Mouse (Mus musculus) kidney, adult 8-10 months (tissue): Measurements from ENCODE around the gene Pacsin3.
"Not testable (repeated sequence)": the region's sequence is repeated elsewhere in the genome, so short reads cannot be mapped to it uniquely, and the experiment has no call there.

Experiments used
- DNase-seq, 2 experiments: peaks; one replicate each; pipeline ENCODE4 v3.0.0; 2022

The Pacsin3 gene

DNA sequence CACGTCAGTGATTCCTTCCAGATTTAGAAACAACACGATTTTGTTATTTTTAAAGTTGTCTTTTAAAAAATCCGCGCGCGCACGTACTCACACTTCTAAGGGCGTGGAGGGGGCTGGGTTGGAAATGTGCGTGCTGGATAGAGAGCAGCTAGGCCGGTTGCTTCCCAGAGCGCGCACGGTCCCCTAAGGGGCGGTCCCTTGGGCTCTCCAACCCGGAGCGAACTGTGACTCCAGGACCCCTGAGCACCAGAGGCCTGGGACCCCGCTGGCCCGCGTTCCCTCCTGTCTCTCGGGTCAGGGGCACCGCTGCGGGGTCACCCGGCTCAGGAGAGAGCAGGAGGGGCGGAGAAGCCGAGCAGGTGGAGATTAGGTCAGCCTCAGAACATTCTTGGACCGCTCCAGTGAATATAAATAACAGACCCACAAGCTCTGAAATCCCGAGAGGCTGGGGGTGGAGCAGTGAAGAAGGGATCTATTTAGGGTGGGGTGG, at the start of gene Pacsin3:
Gene Pacsin3 (plus strand): TSS at position 294 of the 490 bp plus-strand sequence.
- peak in 1 of 2 experiments; percentile 18 for DNase-seq

DNA sequence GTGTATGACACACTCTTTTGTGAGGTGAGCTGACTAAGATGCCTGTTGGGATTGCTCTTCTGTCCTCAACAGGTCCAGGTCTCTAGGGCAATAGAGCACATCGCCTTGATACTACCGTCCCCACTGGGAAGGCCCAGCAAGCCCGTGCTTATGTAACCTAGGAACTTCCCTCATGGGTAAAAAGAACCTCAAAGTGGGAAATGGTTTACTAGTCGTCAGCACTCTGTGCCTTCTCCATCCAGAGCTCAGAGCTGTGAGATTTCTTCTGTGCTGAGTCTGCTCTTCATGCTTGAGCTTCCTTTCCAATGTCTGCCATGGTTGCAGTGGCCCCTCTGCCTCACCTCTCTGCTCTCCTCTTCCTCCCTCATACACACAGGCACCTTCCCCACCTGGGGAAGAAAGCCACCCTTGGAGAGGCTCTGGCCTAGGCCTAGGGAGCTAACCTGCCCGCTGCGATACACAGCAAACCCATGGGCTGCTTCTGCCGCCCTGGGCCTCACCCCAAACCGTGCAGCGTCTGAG, 49.4 kb upstream of the Pacsin3 start:
- no peak for DNase-seq

DNA sequence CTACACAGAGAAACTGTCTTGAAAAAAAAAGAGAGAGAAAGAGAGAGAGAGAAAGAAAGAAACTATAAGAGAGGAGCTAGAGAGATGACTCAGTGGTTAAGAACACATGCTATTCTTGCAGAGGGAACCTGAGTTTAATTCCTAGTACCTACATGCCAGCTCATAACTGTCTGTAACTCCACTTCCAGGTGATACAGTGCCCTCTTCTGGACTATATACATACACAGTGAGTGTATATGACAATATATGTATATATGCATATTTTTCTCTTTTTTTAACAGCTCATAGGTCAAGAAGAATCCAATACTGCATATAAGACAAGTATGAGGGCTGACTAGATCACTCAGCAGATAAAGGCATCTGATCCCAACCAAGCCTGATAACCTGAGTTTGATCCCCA, 42.4 kb upstream of the Pacsin3 start:
- no peak for DNase-seq

DNA sequence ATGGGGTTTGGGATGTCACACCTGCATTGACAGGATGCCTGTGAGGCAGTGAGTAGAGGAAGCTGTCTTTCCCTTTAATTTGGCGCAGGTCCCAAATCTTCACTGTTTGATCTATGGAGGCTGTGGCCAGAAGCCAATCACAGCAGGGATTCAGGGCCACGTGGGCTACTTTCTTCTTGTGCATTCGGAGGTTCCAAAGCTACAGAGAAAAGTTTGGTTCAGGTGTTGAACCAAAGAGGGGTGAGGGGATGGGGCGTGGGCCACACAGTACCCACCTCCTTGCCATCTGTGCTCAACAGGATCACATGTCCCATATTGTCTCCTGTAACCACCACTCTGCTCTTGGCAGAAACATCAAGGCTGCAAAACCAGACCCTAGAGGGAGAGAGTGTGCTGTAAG, 38.7 kb upstream of the Pacsin3 start:
- DNase-seq = no peak

DNA sequence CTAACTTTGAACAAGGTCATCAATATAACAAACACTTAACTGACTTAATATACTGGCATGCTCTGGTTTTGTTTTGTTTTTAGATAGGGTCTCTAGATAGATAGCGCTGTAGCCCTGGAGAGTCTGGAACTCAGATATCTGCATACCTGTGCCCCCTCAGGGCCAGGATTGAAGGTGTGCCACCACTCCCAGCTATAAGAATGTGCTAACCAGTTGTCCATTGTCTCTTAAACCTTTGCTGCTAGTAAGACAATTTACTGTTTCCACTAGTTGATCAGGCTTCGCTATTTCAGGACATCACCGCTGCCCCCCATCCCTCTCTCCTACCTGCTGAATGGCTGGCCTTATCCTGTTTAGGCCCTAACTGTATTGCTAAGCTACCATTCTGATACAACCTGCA, 35.3 kb upstream of the Pacsin3 start:
- no peak for DNase-seq

DNA sequence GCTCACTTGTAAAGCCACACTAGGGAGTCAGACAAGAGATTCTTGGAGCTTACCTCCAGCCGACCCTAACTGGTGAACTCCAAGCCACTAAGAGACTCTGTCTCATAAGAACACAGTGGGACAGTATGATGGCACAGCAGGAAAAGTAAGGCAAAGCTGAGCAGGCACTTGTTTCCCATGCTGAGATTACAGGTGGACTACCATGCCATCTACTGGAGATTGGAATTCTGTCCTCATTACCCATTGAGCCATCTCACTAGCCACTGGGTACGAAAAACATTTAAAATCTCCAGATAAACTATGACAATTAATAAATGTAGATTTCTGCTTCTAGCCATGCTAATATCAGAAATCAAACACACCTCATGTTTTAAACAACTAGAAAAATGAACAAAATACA, 32.1 kb upstream of the Pacsin3 start:
- no peak for DNase-seq

DNA sequence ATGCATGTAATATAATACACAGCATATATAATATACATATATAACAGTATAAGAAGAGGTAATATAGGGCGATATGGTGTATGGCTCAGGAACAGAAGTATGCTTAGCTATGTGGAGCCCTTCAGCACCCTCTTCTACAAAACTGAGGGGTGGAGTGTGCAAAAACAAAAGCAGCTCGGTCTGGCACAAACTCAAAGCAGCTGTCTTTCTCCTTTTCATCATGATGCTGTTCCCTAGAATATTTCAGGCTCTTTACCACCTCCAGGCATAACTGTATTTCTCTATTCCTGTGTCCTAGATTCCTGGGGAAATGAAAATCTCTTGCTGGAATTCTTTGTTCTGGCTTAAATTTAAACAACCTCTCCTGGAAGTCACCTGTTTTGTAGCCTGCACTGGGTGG, 26.0 kb upstream of the Pacsin3 start:
- DNase-seq = no peak

DNA sequence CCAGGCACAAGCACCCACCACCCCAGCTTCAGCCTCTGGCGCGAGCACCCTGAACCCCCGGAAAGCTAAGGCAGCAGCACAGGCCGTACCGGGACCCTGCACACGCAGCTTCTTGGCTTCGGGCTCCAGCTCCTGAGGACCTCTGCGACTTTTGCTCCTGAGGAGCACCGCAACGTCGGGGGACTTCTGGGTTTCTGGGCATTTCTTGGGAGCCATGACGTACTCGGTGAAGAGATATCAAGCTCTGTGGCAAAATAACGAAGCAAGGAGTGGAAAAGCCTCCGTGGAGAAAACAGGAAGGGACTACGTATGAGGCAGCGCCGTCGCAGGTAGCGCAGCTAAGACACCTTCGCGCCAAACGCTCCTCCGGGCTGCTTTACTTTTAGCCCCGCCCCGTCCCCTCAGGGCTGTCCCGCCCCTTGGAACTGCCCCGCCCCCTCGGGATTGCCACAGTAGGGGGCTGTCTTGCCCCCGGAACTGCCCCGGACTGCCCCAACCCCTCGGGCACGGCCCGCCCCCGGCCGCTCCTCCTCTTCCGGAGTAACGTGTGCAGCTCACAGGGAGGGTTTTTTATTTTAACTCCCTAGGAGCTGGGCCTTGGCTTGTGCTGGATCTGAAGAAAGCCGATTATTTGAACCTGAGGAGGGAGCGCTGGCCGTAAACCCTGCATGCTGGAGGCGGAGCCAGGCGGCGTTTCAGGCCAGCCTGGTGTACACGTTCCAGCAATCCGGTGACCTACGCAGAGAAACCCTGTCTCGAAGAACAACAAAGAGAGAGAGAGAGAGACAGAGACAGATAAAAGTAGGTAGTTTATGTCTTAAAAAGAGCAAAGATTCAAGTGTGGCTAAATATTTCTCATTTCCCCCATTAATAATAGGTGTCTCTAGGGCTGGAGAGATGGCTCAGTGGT, 18.9 kb upstream of the Pacsin3 start, which contains the start of gene Ddb2:
Gene Ddb2 (minus strand): TSS at position 382 of the 910 bp plus-strand sequence.
- peak; percentile 87 to 91 for DNase-seq

DNA sequence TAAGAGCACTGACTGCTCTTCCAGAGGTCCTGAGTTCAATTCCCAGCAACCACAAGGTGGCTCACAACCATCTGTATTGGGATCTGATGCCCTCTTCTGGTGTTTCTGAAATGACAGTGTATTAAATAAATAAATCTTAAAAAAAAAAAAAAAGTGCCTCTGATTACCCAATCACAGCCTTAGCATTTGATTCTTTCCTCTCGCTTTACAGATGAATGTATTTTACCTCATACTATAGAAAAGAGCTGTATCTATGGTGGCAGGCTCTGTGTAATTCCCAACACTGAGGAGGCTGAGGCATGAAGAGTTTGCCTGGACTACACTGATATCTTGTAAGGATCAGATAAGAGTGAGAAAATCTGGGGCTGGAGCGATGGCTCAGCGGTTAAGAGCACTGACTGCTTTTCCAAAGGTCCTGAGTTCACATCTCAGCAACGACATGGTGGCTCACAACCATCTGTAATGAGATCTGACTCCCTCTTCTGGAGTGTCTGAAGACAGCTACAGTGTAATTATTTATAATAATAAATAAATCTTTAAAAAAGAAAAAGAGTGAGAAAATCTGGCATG, 18.2 kb upstream of the Pacsin3 start:
- DNase-seq = not testable (repeated sequence)

DNA sequence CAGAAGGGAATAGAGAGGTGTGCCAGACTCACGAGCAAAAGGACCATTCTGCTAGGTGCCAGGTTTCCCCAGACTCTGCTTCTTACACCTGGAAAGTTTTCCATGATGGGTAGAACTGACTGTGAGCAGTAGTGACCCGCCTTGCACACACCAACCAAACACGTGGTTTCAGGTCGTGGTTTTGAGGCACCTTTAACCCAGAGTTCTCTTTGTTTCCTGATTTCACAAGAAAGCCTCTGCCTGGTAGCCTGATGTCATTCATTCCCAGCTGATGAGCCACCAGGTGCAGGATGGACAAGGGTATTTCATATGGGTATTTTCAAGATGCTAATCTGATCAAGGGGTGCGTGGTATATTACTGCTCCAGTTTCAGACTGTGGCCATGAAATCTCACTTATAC, 13.2 kb upstream of the Pacsin3 start:
- DNase-seq = no peak

DNA sequence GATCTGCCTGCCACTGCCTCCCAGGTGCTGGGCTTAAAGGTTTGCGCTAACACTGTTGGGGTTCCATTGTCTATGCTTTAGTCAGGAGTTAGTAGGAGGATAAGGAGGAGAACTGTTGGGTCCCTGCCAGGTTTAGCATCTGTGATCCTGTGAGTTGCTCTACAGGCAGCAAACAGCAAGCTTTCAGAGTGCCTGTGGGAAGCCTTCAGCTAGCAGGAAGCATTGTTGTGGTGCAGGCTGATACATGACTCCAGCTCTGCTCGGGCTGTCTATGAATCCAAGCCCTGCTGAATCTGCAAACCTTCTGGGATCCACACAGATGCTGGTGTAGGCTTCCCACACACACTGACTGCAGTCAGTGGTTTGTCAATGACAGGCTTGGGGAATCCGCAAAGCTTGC, 12.3 kb upstream of the Pacsin3 start:
- DNase-seq = no peak

DNA sequence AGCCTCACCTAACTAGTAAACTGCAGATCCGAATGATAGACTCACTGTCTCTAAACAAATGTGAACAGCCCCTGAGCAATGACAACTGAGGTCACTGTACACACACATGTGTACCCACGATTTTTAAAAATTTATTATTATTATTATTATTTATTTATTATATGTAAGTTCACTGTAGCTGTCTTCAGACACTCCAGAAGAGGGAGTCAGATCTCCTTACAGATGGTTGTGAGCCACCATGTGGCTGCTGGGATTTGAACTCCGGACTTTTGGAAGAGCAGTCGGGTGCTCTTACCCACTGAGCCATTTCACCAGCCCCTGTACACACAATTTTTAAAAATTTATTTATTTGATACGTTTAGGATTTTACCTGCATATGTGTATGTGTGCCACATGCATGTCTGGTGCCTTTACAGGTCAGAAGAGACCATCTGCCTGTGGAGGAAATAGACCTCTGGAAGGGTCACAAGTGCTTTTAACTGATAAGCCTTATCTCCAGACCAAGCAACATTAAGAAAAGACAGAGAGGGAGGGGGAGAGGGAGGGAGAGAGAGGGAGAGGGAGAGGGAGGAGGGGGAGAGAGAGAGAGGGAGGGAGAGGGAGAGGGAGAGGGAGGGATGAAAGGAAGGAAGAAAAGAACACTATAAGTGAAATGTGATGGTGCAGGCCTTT, 11.1 kb upstream of the Pacsin3 start:
- DNase-seq = no peak

DNA sequence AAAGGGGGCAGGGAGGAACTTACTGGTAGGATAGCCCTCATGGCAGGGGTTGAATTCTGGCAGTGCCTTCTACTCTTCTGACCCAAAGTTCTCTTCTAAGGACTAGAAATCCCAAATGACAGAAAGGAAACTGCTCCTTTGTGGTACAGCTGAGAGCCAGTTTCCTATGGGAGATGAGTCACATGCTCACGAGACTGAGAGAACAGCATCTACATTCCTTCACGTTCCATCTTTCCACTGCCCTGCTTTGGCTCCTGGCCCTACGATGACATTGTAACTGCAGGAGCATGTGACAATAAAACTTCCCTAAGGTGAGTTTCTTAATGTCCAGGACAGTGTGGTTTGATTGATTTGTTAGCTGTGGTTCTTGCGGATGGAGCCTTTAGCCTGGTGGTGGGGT, 7.4 kb upstream of the Pacsin3 start:
- DNase-seq = no peak

DNA sequence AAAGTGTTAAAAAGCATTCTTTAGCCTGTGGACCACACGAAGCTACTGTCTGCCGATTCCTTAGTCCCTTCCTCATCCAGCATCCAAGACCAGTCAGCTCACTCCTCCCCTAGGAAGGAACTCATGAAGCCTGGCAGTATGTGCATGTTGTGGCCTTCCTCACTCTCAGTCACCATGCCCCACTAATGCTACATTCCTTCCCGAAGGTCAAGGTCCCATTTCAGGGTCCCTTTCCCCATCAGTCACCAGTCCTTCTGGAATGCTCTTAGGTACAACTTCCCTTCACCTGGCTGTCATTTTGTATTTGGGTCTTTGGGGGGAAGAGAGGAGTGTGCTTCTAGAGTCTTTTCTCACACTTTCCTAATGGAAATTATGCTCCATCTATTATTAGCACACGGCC, 3.8 kb upstream of the Pacsin3 start:
- DNase-seq = no peak

DNA sequence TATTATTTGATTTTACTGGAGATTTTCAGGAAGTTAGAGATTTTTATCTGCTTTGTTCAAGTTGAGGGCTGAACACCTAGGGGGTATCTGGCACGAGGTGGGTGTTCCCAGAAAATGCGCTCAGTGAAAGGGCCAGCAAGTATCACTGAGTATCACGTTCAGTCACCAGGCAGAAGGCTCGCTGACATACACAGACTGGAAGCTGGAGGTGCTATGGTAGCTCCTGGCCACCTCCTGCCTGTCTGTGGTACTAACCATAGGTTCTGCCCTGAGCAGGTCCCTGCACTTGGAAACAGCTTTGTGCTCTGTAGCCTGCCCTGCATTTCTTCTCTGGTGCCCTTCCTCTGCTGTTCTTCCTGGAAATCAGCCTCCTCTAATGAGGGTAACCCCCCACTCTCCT, 3.2 kb upstream of the Pacsin3 start:
- no peak for DNase-seq

DNA sequence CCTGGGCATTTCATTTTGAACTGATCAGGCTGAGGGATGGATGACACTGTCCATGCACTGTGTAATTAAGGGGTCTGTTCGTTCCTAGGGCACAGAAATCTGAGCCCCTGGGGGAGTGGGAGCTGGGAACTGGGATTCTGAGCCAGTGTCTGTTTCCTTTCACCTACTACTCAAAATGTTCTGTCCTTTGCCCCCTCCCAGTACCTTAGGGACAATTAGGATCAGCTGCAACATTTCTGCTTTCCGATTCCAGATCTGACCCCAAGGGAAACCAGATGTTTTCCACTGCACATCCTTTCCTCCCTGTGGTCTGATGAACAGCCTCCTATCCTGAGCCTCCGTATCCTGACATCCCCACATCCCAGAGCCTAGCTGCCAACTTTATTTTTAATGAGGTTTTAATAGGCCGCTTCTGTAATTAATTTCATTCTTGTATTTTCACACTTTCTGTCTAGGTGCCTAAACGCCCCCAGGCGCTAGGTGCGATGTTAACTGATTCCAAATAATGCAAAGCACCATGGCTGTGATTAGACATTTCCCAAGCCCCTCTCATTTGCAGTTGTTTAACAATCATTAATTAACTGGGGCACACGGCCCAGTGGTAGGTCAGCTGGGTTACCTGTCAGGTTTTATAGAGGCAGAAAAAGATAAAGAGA, 901 bp upstream of the Pacsin3 start:
- DNase-seq = no peak

DNA sequence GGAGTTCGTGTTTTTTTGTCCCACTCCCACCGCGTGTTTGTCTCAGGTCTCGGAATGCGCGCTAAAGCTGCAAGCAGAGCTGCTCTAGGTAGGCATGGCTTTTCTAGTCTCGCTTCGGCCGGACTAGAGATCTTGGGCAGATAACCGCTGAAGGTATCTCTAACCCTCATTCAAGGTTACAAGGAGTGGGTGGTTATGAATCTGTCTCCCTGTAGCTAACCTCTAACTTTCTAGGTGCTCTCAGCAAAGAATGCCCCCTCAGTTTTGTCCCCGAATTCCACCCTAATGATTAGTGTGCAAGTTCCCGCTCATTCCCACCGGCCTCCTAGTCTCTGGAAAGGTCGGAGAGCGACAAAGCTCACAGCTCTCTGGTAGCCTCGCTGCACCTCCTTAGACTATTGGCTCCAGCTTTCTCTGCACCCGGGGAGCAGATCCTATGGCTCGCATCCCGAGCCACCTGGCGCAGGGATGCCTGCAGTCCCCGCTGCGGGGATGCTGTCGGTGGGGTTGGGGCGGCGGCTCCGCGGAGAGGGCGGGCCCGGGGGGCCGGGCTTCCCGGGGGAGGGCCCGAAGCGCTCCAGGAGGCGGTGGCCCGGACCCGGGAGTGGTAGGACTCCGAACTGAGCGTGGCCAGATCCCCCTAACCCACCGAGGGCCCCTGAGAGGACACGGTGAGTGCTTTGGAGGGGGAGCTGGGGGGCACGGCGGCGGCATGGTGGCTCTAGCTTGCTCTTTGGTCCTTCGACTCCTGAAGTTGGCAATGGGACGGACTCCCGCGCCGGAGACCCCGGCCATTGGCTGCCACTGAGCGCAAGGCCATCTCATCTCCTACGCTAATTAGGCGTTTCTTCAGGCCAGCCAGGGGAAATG, 737 bp downstream of the Pacsin3 start:
- peak in 1 of 2 experiments; percentile 60 for DNase-seq

DNA sequence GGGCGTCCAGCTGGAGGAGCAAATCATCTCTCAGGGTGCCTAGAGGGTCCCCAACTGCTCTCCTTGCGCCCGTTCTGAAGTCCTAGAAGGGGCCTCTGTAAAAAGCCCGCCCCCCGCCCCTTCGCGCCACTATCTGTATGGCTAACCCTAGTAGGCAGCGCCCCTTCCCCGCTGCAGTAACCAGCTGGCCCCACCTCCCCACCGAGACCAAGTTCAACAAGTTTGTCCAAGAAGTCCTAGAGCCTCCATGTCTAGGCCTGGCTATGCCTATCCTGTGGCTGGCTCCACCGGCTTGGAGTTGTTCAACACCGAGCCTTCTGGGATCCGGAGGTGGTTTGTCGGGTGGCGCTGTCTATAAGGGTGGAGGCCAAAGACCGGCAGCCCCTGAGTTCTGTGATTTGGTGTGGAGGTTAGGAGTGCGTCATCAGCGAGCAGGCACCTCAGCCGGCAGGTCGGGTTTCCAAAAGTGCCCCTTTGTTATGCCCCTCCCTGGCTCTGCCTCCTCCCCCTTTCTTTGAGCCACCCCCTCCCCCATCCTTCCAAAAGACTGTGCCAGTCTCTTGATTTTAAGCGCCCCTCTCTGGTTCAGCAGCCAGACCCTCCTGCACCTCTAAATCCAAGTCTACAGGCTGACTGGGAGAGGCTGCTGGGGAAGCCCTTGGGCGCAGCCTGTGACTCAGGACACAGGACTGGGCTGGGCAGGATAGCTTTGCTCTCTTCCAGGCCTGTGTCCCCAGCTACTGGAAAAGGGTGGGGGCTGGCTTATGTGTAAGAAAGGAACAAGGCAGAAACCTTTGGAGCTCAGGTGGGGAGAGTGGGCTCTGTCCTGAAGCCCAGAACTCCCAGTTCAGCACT, 1.6 kb downstream of the Pacsin3 start:
- peak; percentile 57 to 59 for DNase-seq

DNA sequence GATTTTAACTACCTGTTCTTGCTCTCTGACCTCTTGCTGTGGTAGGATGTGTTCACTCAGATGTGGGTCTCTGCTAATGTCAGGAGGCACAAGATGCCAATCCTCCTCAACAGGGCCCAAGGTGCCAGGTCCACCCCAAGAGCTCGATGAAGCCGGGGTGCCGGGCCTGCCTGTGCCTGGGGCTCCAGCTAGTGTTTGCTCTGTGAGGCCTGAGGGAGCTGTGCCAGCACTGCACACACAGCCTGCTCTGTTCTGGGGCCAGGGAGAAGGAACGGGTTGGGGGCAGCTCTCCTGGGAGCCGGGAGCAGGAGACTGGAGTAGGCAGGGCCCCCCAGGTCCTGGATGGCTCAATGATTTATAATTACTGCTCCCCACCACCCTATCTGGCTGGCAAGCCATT, 2.3 kb downstream of the Pacsin3 start:
- no peak for DNase-seq

DNA sequence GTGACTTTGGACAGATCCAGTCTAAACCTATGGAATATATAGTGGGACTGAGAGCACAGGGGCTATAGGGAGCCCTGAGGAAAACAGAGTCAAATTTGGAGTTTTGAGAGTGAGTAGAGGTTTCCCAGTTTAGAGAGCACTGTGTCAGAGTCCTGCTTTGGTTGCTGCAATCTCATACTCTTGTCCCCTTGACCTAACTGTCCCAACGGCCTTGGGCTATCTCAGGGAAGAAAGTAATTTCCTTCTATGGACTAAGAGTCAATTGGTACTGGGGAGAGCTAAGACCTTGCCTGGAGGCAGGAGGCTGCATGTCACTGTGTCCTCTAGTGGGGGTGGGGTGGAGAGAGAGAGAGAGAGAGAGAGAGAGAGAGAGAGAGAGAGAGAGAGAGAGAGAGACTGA, 3.1 kb downstream of the Pacsin3 start:
- DNase-seq = no peak

DNA sequence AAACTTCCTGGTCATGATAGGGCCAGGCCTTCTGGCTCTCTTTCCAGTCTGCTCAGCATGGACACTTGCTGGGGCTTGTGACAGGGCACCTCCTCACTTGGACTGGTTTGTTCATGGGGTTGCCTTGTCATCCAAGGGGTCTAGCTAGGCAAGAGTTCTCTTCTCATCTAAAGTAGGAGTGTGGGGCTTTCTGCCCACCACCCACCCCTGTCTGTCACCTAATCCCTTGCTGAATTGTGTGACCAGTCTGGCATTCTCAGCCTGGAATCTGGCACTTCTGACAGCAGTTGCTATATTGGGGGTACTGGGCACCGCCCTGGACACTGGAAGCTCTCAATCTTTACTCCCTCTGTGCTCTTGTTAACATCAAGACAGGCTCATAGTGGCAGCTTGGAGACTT, 3.7 kb downstream of the Pacsin3 start:
- no peak for DNase-seq
